ENCODE assay signal across 28 mouse cellular contexts in the genomic region with DNA sequence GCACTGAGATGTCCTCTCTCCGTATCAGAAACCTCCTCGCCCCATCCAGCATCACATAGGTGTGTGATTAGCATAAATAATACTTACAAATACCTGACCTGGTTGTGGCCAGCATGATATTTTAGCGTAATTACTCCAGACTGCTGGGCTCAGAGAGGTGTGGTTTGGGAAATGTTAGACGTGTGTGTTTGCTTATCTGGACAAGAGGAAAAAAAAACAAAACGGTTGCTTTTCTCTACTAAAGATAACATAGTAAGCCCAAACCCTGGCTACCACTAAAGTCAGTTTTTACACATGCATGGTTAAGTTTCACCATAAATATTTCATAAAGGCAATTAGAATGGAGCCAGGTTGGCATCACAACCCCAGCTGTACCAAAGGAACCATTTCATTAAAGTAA.
"Had no signal": no experiment of that assay in that cellular context is flagged by ENCODE, and none has a peak within 500 bp of the region (broad histone marks: within the 10 kb centered on the region; RNA-seq: fewer than 3 reads in every experiment).

No protein-coding gene starts in this region.

- ATAC-seq: forebrain, embryonic 13.5 days; forebrain, embryonic 14.5 days; forebrain, embryonic 15.5 days; forebrain, embryonic 16.5 days; forebrain, postnatal 0 days had no signal

- H3K27ac ChIP-seq: embryonic facial prominence, embryonic 10.5 days; embryonic facial prominence, embryonic 12.5 days; forebrain, embryonic 10.5 days; forebrain, embryonic 12.5 days; forebrain, embryonic 13.5 days; forebrain, embryonic 15.5 days; gastrocnemius, adult 2 months; heart, adult 2 months had no signal

- H3K9me3 ChIP-seq: embryonic facial prominence, embryonic 10.5 days; embryonic facial prominence, embryonic 12.5 days; embryonic facial prominence, embryonic 13.5 days; embryonic facial prominence, embryonic 15.5 days; forebrain, embryonic 12.5 days; forebrain, embryonic 13.5 days; forebrain, embryonic 15.5 days had no signal

- H3K9ac ChIP-seq: embryonic facial prominence, embryonic 12.5 days; embryonic facial prominence, embryonic 15.5 days; forebrain, embryonic 12.5 days; forebrain, embryonic 13.5 days; forebrain, embryonic 15.5 days; forebrain, postnatal 0 days had no signal

- DNase-seq: cerebellum, adult 8-10 months; cerebellum, adult 9-10 months; cerebellum, adult 9-11 months; cerebellum, postnatal 10 days; cerebellum, postnatal 14 days; cerebellum, postnatal 25 days; cerebellum, postnatal 36 days; embryo, embryonic 11 days; forebrain, postnatal 0 days; gastrocnemius, adult 2 months; gastrocnemius, postnatal 10 days; gastrocnemius, postnatal 14 days; gastrocnemius, postnatal 25 days; gastrocnemius, postnatal 36 days; heart, adult 11 months; heart, adult 18-20 months; heart, adult 2 months had no signal

- H3K4me3 ChIP-seq: embryonic facial prominence, embryonic 10.5 days; embryonic facial prominence, embryonic 12.5 days; embryonic facial prominence, embryonic 13.5 days; embryonic facial prominence, embryonic 15.5 days; erythroblast, embryonic 14.5 days; forebrain, embryonic 10.5 days; forebrain, embryonic 12.5 days; forebrain, embryonic 13.5 days; forebrain, embryonic 15.5 days; gastrocnemius, adult 2 months; heart, adult 2 months had no signal

- H3K4me2 ChIP-seq: embryonic facial prominence, embryonic 12.5 days; embryonic facial prominence, embryonic 13.5 days; embryonic facial prominence, embryonic 15.5 days; forebrain, embryonic 12.5 days; forebrain, embryonic 13.5 days; forebrain, embryonic 15.5 days had no signal

- H3K27me3 ChIP-seq: embryonic facial prominence, embryonic 15.5 days had no signal

- H3K36me3 ChIP-seq: embryonic facial prominence, embryonic 10.5 days; embryonic facial prominence, embryonic 12.5 days; embryonic facial prominence, embryonic 13.5 days; embryonic facial prominence, embryonic 15.5 days; forebrain, embryonic 10.5 days; forebrain, embryonic 12.5 days; forebrain, embryonic 15.5 days had no signal
